Mouse (Mus musculus) cerebellum, adult 18-20 months (tissue): ENCODE results near the gene Zfp951.
"Not testable (repeated sequence)": the region's sequence is repeated elsewhere in the genome, so short reads cannot be mapped to it uniquely, and the experiment has no call there.

ENCODE experiments used
- DNase-seq, 2 experiments: peaks; one replicate each; pipeline ENCODE4 v3.0.0; 2021

Gene Zfp951

GRCm38 (mm10) chr5:104859962-104860525, at the start of gene Zfp951:
Gene Zfp951 (minus strand): TSS chr5:104860070.
- peak; percentile 58 to 64 for DNase-seq

GRCm38 (mm10) chr5:104906556-104906955, 46.7 kb upstream of the Zfp951 start:
- not testable (repeated sequence) for DNase-seq

DNA sequence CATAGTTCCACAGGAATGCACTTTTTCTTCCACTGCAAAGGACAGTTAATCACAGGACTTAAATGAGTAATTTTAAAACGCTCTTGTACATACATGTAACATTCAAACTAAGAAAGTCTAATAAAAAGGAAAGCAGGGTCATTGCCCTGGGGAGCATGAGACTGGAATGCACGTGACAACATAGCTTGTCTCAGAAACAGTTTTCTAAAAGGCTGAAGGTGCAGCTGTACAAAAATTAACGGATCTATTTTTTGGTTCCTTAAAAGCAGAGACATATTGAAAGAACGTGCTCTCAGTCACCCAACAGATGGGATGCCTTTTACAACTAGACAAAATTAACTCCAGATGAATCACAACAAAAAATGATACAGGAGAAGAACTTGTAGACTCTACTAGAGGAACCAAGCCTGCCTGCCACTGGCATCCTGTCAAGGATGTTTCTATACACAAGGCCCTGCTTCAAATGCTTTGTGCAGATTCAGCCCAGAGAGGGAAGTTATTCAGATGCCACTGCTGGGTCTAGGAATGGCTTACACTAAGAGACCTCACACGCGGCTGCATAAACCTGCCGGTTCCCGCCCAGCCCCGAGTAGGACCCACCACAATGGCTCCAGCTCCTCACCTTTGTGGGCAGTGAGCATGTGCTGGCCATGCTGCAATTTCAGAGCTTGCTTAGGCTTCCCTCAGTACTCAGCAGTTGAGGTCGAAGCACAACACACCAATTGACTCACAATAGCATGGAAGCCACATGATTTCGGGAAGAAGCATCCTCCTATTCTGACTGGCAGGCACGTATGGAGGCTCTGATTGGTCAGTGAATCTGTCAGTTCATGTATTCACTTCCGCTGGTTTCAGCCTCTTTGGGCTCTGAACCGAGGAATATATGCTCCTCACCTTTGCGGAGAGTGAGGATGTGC, 567 bp downstream of the Zfp951 start:
- DNase-seq: peak in 1 of 2 experiments; percentile 31

DNA sequence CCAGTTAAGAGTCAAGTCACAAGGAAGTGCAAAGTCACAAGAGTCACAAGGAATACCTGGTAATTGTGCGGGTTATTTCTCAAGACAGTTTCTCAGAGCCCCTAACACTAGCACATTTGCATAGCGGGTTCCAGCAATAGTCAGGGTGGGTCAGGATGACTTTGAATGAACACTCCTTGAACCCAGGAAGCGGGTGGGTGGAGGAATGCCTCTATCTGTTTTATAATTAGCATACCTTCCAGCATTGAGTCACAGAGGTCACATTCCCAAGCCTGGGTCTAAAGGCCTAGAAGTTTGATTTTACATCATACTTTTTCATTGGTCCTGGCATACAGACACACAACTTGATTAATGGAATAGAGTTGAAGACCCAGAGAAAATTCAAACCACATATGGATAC, 5.3 kb downstream of the Zfp951 start:
- DNase-seq: not testable (repeated sequence)

- DNase-seq: no peak
Measured at GRCm38 (mm10) chr5:104833330-104833729, 26.5 kb downstream of the Zfp951 start.

- no peak for DNase-seq
Measured at GRCm38 (mm10) chr5:104829611-104830010, 30.3 kb downstream of the Zfp951 start.

- not testable (repeated sequence) for DNase-seq
Measured at GRCm38 (mm10) chr5:104770138-104770537, 89.7 kb downstream of the Zfp951 start.
